Mouse (Mus musculus) thymus, adult 2 months (tissue): ENCODE results near the gene Insl3. TPM values are rescaled to one million over a fixed set of nuclear protein-coding genes. Genes with fewer than 3 reads are reported as not detected.

Source experiments
- DNase-seq: peaks from one replicate; pipeline ENCODE4 v3.0.0; 2021
- H3K27ac ChIP-seq: fragments of 200-500 bp; 2 replicates; pipeline ENCODE4 v1.5.1; 2012; ENCODE audit warnings: low read length, control low read depth; ENCODE audit not compliant: control insufficient read depth, insufficient read depth
- H3K27me3 ChIP-seq: fragments of 200-500 bp; 2 replicates; pipeline ENCODE4 v1.6.1; 2012; ENCODE audit warnings: mild to moderate bottlenecking, low read length, moderate library complexity, mixed read lengths; ENCODE audit not compliant: control insufficient read depth, insufficient read depth
- H3K36me3 ChIP-seq: fragments of 200-500 bp; 2 replicates; pipeline ENCODE4 v1.6.1; 2012; ENCODE audit warnings: mild to moderate bottlenecking, low read length, moderate library complexity; ENCODE audit not compliant: control insufficient read depth, insufficient read depth
- H3K4me1 ChIP-seq: fragments of 200-500 bp; replicated peaks from 2 replicates; pipeline ENCODE4 v1.6.1; 2012; ENCODE audit warnings: low read length; ENCODE audit not compliant: control insufficient read depth, insufficient read depth
- H3K4me3 ChIP-seq: fragments of 200-500 bp; 2 replicates; pipeline ENCODE4 v1.5.1; 2012; ENCODE audit warnings: mild to moderate bottlenecking, low read length, control low read depth, moderate library complexity; ENCODE audit not compliant: control insufficient read depth, insufficient read depth
- CTCF ChIP-seq: fragments of 200-500 bp; IDR thresholded peaks from 2 replicates; pipeline ENCODE4 v1.5.1; 2012; ENCODE audit warnings: mild to moderate bottlenecking, control low read depth, low read length, moderate library complexity, borderline replicate concordance; ENCODE audit not compliant: control insufficient read depth, poor library complexity, insufficient read depth; ENCODE audit errors: extremely low read depth
- POLR2A ChIP-seq: fragments of 200-500 bp; IDR thresholded peaks from 2 replicates; pipeline ENCODE4 v1.6.1; 2012; ENCODE audit warnings: mild to moderate bottlenecking, low read length, control low read depth, moderate library complexity; ENCODE audit not compliant: control insufficient read depth, poor library complexity, insufficient read depth; ENCODE audit errors: extremely low read depth
- WGBS: fragments of 180-500 bp; shearing (Covaris S2); methylation state at CpG from one replicate; pipeline ENCODE4 v1.1.7; 2018; 5-methylcytosine and 5-hydroxymethylcytosine counted together
- polyA plus RNA-seq: library from polyadenylated mRNA; depleted of rRNA; stranded (reverse); fragments of >200 nt; gene quantifications from 2 replicates; pipeline ENCODE4 v1.2.3, GENCODE M21; 2012

Insl3 gene
- polyA plus RNA-seq, 1 experiment: 56.8 TPM

DNA sequence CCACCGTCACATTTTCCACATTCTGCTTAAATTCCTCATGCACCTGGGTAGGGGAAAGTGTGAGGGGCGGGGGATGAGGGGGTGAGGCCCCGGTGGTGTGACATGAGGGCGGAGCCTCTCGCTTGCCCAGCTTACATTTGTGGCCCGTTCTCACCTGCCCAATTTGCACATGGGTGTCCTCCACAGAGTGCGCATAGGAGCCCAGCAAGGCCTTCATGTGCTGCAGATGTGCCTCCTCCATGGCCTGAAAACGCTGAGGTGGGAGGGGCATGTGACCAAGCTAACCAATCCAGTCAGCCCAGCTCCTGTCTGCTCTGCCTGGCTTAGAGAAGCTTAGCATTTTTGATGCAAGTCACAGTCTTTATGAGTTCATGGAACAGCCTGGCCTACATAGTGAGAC is 26.5 kb downstream of the Insl3 start:
- H3K36me3 ChIP-seq: peaks cover 74% of the 10 kb centered on the region
- no peak for DNase-seq
- no peak overlapping the region for H3K4me3 ChIP-seq
- no peaks in the 10 kb centered on the region for H3K27me3 ChIP-seq
- TF ChIP-seq CTCF: no peak
- TF ChIP-seq POLR2A: no peak
- H3K4me1 ChIP-seq: peaks cover 6% of the 10 kb centered on the region
- WGBS: 84% methylated on average over 8 of the region's 8 CpGs
- no peak overlapping the region for H3K27ac ChIP-seq

DNA sequence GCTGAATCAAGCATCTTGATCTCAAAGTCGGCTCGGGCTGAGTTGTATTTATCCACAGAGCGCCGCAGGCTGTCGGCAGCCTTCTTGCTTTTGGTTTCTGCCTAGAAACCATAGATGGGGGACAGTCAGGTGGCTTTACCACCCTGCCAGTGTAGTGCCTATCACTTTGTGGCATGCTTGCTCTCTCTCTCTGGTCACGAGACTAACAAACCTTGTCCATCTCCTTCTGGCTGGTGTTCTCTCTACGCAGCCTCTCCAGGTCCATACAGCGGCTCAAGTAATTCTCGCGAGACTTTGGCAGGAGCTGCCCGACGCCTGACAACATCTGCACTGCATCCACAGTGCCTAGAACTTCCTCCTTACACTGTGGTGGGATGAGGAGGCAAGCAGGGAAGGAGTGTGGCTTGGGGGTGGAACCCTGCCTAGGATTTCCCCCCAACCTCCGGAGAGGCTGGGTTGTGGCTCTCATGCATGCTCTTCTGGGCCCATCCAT is 27.6 kb downstream of the Insl3 start:
- peaks cover 68% of the 10 kb centered on the region for H3K36me3 ChIP-seq

DNA sequence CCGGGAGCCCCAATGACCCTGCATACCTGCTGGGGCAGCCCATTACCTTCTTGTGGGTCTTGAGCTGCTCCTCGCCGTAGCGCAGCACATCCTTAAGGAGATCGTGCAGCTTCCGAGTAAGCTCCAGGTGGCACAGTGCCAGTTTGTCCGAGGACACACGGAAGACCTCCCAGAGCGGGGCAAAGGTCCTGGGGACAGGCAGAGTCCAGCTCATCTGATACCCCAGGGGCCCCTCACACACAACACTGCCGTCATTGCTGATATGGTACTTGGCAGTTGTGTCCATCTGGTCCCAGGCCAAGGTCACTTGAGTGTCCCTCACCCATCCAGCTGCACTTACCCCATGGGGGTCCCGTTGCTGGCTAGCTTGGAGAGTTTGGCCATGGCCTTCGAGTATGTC is 28.1 kb downstream of the Insl3 start:
- Histone ChIP-seq H3K36me3 (peaks cover 63% of the 10 kb centered on the region), H3K27ac (no peak overlapping the region), H3K27me3 (no peaks in the 10 kb centered on the region), H3K4me3 (no peak overlapping the region), H3K4me1 (peaks cover 20% of the 10 kb centered on the region)
- 95% methylated on average over 12 of the region's 12 CpGs for WGBS
- no peak for DNase-seq
- TF ChIP-seq CTCF: no peak

More for the DNA sequence above, 27.6 kb downstream of the Insl3 start:
- 95% methylated on average over 13 of the region's 13 CpGs for WGBS
- no peak overlapping the region for H3K4me3 ChIP-seq
- no peak overlapping the region for H3K27ac ChIP-seq
- TF ChIP-seq CTCF (no peak), POLR2A (no peak)
- no peaks in the 10 kb centered on the region for H3K27me3 ChIP-seq
- DNase-seq: no peak
- peaks cover 16% of the 10 kb centered on the region for H3K4me1 ChIP-seq

DNA sequence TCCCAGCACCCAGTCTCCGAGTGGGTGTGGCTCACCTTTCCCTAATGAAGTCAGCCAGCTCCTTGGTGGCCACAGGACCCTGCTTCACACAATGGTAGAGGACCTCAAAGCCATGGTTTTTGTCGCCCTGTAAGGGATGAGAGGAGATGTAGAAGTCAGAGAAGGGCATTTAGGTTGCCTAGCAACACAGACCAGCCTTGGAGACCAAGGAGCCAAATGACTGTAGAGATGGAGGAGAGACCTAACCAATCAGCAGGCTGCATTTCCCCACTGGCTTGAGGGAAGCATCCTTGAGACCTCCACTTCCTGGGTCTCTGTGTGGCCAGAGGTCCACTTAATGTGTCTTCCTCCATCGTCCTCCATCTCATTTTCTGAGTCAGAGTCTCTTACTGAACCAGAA is 29.2 kb downstream of the Insl3 start:
- H3K36me3 ChIP-seq: peaks cover 52% of the 10 kb centered on the region
- 90% methylated on average over 3 of the region's 3 CpGs for WGBS
- no peak for TF ChIP-seq CTCF
- TF ChIP-seq POLR2A: no peak

DNA sequence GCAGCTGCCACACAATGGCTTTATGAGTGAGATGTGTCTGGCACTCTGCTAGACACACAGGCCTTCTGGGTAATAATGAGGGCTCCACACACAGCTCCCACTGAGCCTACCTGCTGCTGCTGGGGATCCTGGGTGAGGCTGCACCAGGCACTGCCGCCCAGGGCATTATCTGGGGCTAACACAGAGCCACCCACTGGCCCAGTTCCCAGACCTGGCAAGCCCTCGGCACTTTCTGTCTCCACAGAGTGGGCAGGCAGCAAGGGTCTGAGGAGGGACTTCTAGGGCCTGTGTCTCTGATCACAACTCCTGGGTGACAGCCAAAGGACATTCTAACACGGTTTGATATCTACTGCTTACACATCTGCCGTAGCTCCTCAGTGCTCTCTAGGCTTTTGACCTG is 30.2 kb downstream of the Insl3 start:
- H3K27ac ChIP-seq: no peak overlapping the region
- no peak overlapping the region for H3K4me3 ChIP-seq
- TF ChIP-seq POLR2A (no peak), CTCF (no peak)
- H3K36me3 ChIP-seq: peaks cover 43% of the 10 kb centered on the region
- DNase-seq: no peak
- peaks cover 37% of the 10 kb centered on the region for H3K4me1 ChIP-seq
- H3K27me3 ChIP-seq: no peaks in the 10 kb centered on the region
- 92% methylated on average over 4 of the region's 4 CpGs for WGBS

More for the DNA sequence above, 29.2 kb downstream of the Insl3 start:
- Histone ChIP-seq H3K4me3 (no peak overlapping the region), H3K4me1 (peaks cover 30% of the 10 kb centered on the region), H3K27me3 (no peaks in the 10 kb centered on the region), H3K27ac (no peak overlapping the region)
- no peak for DNase-seq

DNA sequence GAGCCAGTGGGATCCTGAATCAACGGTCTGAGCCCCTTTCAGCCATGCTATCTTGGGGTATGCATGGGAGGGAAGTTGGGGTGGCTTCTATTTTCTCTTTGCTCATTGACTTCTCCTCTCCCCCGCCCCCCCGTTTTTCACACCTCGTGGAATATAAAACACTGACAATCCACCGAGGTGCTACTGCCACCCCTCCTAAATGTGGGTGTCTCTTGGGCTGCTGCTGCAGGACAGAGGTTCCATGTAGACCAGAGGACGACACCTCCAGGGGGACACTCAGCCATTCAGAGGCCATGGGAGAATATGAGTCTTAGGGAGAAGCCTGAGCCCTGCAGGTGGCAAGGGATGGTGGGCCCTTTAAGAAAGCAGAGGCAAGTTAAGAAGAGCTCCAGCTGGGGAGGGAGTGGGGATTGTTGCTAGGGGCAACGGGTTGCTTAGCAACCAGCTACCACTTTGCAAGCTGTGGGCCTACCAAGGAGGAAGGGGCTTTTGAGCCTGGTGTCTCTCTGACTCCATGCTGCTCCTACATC is 31.0 kb downstream of the Insl3 start:
- no peak overlapping the region for H3K27ac ChIP-seq
- no peak for TF ChIP-seq POLR2A
- H3K27me3 ChIP-seq: no peaks in the 10 kb centered on the region
- peak; percentile 56 for DNase-seq
- H3K36me3 ChIP-seq: peaks cover 35% of the 10 kb centered on the region
- WGBS: 87% methylated on average over 7 of the region's 7 CpGs
- H3K4me1 ChIP-seq: peaks cover 45% of the 10 kb centered on the region
- no peak overlapping the region for H3K4me3 ChIP-seq

DNA sequence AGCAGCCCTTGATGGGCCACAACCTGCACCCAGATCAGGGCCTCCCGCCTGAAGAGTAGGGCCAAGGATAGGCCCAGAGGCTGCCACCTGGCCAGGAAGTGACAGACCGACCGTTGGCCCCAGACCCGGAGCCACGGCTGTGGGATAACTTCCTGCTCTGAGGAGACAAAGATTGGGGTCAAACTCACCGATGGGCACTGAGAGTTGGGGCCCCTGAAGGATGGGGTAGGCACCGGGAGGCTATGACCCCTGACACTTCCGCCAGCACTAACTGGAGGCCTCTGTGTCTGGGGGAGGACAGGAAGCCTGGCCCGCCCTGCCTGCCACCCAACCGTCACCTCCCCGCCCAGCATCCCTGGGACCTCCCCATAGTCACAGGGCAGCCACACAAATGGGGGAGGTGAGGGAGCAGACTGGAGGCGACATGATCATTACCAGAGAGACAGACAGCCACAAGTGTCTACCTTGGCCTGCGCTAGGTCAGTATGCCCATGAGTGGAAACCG is 34.1 kb downstream of the Insl3 start:
- peak; percentile 69; the same call in 1 of the 2 replicates for TF ChIP-seq POLR2A
- no peak for TF ChIP-seq CTCF
- WGBS: 3% methylated on average over 14 of the region's 14 CpGs
- peaks cover 7% of the 10 kb centered on the region; the same call in 1 of the 2 replicates for H3K36me3 ChIP-seq
- DNase-seq: peak; percentile 86
- peak overlapping the region; percentile 89 for H3K4me3 ChIP-seq
- no peaks in the 10 kb centered on the region for H3K27me3 ChIP-seq
- H3K4me1 ChIP-seq: peaks cover 51% of the 10 kb centered on the region
- peak overlapping the region; percentile 94 for H3K27ac ChIP-seq
